Mouse (Mus musculus): Measurements from ENCODE around the gene Carm1. TPM values are rescaled to one million over a fixed set of nuclear protein-coding genes. Genes with fewer than 3 reads are reported as not detected.

The Carm1 gene
- total and polyA plus RNA-seq, 3 experiments = 21.5 to 111 (median 42.2) TPM

- H3K27ac ChIP-seq (ENCODE audit: insufficient read depth, low read depth) = peak overlapping the region; percentile 68
- no peaks in the 10 kb centered on the region for H3K9me3 ChIP-seq (replicated peaks; ENCODE audit: low read length)
- peak overlapping the region; percentile 90 for H3K9ac ChIP-seq (ENCODE audit: insufficient read depth, low read depth)
- in situ Hi-C loops (cut with MboI; ENCODE audit: low pct_ligation_motif_present, low pct_unique_long_range_greater_than_20kb, low sequenced_read_pairs) = loop anchor here (5.0 kb wide), 1 partner anchor 45 kb away; the partner anchor contains the start of genes Timm29 and Yipf2
- peak overlapping the region; percentile 82 for H3K4me2 ChIP-seq (ENCODE audit: insufficient read depth, low read depth, poor library complexity, severe bottlenecking)
- H3K27me3 ChIP-seq (replicated peaks) = no peaks in the 10 kb centered on the region
- H3K79me2 ChIP-seq (replicated peaks; ENCODE audit: control insufficient read depth, extremely low read depth, insufficient read depth, poor library complexity, severe bottlenecking) = peaks cover 25% of the 10 kb centered on the region
- H3K4me1 ChIP-seq (ENCODE audit: control insufficient read depth in 1 of 2, insufficient read depth in 2 of 2) = peaks cover 5 to 32% of the 10 kb centered on the region in 2 experiments; a peak in 3 of 4 replicates
- no peak for TF ChIP-seq PAX5 (IDR thresholded peaks at IDR 0.05; ENCODE audit: low read length)
- TF ChIP-seq MAX (IDR thresholded peaks at IDR 0.05; ENCODE audit: low read length) = 0 out of 2 replicates have a peak, but pooled peaks have one; percentile 12
- TF ChIP-seq UBTF (IDR thresholded peaks at IDR 0.05; ENCODE audit: low read depth, low read length) = 0 out of 2 replicates have a peak, but pooled peaks have one; percentile 67
- 0 out of 2 replicates have a peak, but pooled peaks have one; percentile 0 for TF ChIP-seq NELFE (IDR thresholded peaks at IDR 0.05; ENCODE audit: low read depth, low read length)
- TF ChIP-seq SIN3A (IDR thresholded peaks at IDR 0.05; ENCODE audit: low read length) = no peak
- TF ChIP-seq POLR2AphosphoS2 (IDR thresholded peaks at IDR 0.05; ENCODE audit: low read depth, low read length) = no peak
- no peak for TF ChIP-seq E2F4 (IDR thresholded peaks at IDR 0.05; ENCODE audit: insufficient replicate concordance, low read depth, low read length)
- TF ChIP-seq POLR2A (IDR thresholded peaks at IDR 0.05; ENCODE audit: low read depth, low read length) = peak; percentile 10; the same call in 1 of the 2 replicates
- no peak for TF ChIP-seq HCFC1 (IDR thresholded peaks at IDR 0.05; ENCODE audit: low read depth, low read length)
- no peak for TF ChIP-seq CTCF (conservative IDR thresholded peaks at IDR 0.05 in 1 of 2, IDR thresholded peaks at IDR 0.05 in 1 of 2; ENCODE audit: low read depth in 2 of 2, low read length in 2 of 2)
- peak; percentile 44; the same call in 1 of the 2 replicates for TF ChIP-seq MXI1 (IDR thresholded peaks at IDR 0.05; ENCODE audit: low read depth, low read length)
- TF ChIP-seq TBP (conservative IDR thresholded peaks at IDR 0.05; ENCODE audit: low read depth, low read length) = no peak
- TF ChIP-seq ELF1 (IDR thresholded peaks at IDR 0.05; ENCODE audit: low read depth, low read length) = no peak
- H3K4me3 ChIP-seq (replicated peaks in 1 of 3; ENCODE audit: low read depth in 2 of 3, low read length in 2 of 3, poor library complexity in 1 of 3) = peak overlapping the region; percentile 83 to 96 (median 87)
- DNase-seq (ENCODE audit: extremely low read depth) = peak; percentile 34
- H3K36me3 ChIP-seq (replicated peaks in 1 of 2; ENCODE audit: control insufficient read depth in 1 of 2, insufficient read depth in 1 of 2, low read length in 1 of 2) = peaks cover 8 to 35% of the 10 kb centered on the region in 2 experiments
- dilution Hi-C loops (cut with MboI; ENCODE audit: extremely low pct_ligation_motif_present, extremely low pct_unique_long_range_greater_than_20kb, low sequenced_read_pairs) = no loop called here
Observed at GRCm38 (mm10) chr9:21547075-21547941, 614 bp downstream of the Carm1 start.

- peaks cover 33% of the 10 kb centered on the region for H3K79me2 ChIP-seq (replicated peaks; ENCODE audit: control insufficient read depth, extremely low read depth, insufficient read depth, poor library complexity, severe bottlenecking)
- no peak overlapping the region for H3K4me2 ChIP-seq (ENCODE audit: insufficient read depth, low read depth, poor library complexity, severe bottlenecking)
- no peaks in the 10 kb centered on the region for H3K27me3 ChIP-seq (replicated peaks)
- peaks cover 3 to 30% of the 10 kb centered on the region in 2 experiments; a peak in 2 of 4 replicates for H3K4me1 ChIP-seq (ENCODE audit: control insufficient read depth in 1 of 2, insufficient read depth in 2 of 2)
- dilution Hi-C loops (cut with MboI; ENCODE audit: extremely low pct_ligation_motif_present, extremely low pct_unique_long_range_greater_than_20kb, low sequenced_read_pairs) = no loop called here
- no peak overlapping the region for H3K4me3 ChIP-seq (replicated peaks in 1 of 3; ENCODE audit: low read depth in 2 of 3, low read length in 2 of 3, poor library complexity in 1 of 3)
- no peak overlapping the region for H3K27ac ChIP-seq (ENCODE audit: insufficient read depth, low read depth)
- no peak for DNase-seq (ENCODE audit: extremely low read depth)
- in situ Hi-C loops (cut with MboI; ENCODE audit: low pct_ligation_motif_present, low pct_unique_long_range_greater_than_20kb, low sequenced_read_pairs) = no loop called here
- TF ChIP-seq ZMIZ1 (IDR thresholded peaks at IDR 0.05; ENCODE audit: low read depth, low read length) (no peak), IRF4 (IDR thresholded peaks at IDR 0.05; ENCODE audit: low read depth, low read length) (no peak), JUND (conservative IDR thresholded peaks at IDR 0.05; ENCODE audit: low read depth, low read length) (no peak), RAD21 (IDR thresholded peaks at IDR 0.05; ENCODE audit: low read depth, low read length) (no peak), CTCF (conservative IDR thresholded peaks at IDR 0.05 in 1 of 2, IDR thresholded peaks at IDR 0.05 in 1 of 2; ENCODE audit: low read depth in 2 of 2, low read length in 2 of 2) (no peak), KAT2A (IDR thresholded peaks at IDR 0.05; ENCODE audit: insufficient replicate concordance, low read length) (no peak), CHD2 (IDR thresholded peaks at IDR 0.05; ENCODE audit: low read length) (no peak), POLR2AphosphoS2 (IDR thresholded peaks at IDR 0.05; ENCODE audit: low read depth, low read length) (no peak)
- peaks cover 14 to 64% of the 10 kb centered on the region in 2 experiments for H3K36me3 ChIP-seq (replicated peaks in 1 of 2; ENCODE audit: control insufficient read depth in 1 of 2, insufficient read depth in 1 of 2, low read length in 1 of 2)
- H3K9ac ChIP-seq (ENCODE audit: insufficient read depth, low read depth) = no peak overlapping the region
- no peaks in the 10 kb centered on the region for H3K9me3 ChIP-seq (replicated peaks; ENCODE audit: low read length)
Observed at GRCm38 (mm10) chr9:21551049-21551448, 4.4 kb downstream of the Carm1 start.
